Mouse (Mus musculus) cerebellum, postnatal 4 days (tissue): Measurements from ENCODE around the gene Trpc5.

Source experiments
- DNase-seq, 2 experiments: peaks; one replicate each; pipeline ENCODE4 v3.0.0; 2022; ENCODE audit warnings: low spot score in 2 of 2, mixed read lengths in 1 of 2

Gene Trpc5

GRCm38 (mm10) chrX:144688142-144688206 is at the start of gene Trpc5:
Gene Trpc5, minus strand, starts transcription at chrX:144688180.
- no peak for DNase-seq

GRCm38 (mm10) chrX:144716330-144716729 is 28.4 kb upstream of the Trpc5 start:
- no peak for DNase-seq

DNA sequence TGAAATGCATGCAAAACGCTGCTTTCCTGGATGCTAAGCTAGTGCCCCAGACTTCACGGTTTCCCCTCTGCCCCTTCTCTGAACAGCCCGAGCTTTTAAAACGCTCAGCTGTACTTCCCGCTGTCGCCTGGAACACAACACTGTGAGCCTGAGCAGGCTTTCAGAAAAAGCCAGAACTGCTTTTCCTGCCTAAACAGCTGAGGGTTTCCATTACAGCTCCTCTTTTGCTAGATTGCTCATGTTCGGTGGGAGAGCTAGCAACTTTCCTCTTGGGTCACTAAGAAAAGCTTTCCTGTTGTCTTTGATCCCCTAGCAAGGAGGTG is 1.8 kb upstream of the Trpc5 start:
- DNase-seq = no peak

DNA sequence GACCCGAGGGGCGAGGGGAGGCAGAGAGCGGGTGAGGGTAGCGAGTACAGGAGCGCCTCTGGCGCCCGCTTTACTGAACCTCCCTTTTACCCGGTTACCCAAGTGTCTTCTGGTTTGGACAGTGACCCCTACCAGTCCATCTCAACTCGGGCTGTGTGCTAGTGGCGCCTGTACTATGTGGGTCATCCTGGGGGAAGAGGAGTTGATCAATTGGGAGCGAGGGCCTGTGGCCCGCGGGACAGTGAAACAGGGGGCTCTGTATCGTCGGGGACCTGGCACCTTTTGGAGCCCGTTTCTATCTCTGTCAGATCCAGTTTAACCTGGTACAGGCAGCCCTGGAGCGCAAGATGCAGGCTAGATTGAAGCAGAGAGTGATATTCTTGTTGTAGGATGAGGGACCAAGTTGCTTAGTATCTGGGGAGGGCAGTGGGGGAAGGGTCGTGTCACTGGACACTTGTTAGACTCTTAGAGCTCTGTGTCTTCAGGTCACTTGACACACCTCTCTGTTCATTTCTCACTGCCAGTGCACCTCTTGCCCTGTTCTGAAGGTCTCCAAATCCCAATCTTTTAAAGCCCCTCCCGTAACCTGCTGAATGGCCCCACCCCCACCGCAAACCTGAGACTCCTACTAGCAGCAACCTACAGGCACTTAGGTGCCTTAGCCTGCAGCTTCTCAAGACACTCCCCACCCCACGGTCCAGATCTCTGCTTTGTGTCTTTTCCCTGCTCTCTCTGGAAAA is 1.3 kb upstream of the Trpc5 start:
- DNase-seq = peak in 1 of 2 experiments; percentile 1

DNA sequence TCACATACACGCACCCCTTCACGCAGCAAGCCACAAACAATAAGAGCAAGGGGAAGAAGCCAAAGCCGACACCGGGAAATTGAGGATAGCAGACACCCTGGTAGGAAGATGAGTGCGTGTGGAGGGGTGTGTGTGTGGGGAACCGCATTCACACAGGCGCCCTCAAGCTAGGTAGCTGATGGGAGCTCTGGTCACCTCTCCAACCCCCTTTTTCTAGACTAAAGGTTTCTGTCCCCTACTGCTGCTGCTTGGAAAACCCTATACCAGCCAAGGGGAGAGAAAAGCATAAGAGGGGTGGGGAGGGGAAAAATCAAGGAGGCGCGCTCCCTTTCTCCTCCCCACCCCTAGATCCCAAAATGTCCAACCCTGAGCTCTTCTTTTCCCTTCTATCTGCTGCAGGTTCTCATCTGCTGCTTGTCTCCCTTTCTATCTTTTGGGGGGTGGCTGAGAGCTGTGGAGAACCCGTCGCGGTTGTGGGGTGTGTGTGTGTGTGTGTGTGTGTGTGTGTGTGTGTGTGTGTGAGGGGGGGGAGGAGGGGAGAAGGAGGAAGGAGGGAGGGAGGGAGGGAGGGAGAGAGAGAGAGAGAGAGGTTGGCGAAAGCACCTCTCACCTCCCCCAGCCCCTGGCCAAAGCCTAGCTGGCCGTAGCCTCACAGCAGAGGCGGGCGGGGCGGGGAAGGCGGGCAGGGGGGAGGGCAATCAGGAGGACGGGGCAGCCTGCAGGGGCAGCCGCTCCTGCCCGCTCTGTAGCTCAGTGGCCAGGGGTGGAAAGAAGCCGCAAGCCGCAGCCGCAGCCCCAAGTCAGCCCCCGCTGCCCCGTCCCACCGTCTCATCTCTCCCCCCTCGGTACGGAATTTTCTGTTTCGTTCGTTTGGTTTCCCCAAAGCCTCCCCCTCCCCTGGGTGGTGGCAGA is 483 bp upstream of the Trpc5 start, which contains the start of gene Rtl4:
Rtl4 (plus strand) TSS at position 701 of the 912 bp plus-strand sequence.
- DNase-seq = peak in 1 of 2 experiments; percentile 6

GRCm38 (mm10) chrX:144687742-144688141 is 238 bp downstream of the Trpc5 start:
- DNase-seq = no peak

- DNase-seq = no peak
These were observed 35.8 kb downstream of the Trpc5 start for GRCm38 (mm10) chrX:144652196-144652595.

- no peak for DNase-seq
These were observed 42.6 kb downstream of the Trpc5 start for GRCm38 (mm10) chrX:144645394-144645793.

DNA sequence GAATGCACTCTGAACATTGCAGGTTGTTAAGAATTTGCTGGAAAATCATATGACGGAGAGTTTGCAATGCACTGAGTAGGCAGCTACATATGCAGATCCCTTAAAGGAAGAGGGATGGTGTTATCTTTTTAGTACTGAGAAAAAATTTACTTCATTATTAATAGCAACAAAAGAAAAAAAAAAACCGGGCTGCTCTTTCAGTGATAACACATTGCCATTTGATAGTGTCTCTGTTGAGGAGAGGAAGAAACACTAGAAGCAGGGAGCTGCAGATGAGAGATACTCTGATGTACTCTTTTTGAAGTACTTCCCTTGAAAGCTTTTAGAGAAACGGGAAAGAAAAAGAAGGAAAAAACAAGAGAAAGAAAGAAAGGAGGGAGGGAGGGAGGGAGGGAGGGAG is 43.2 kb downstream of the Trpc5 start:
- DNase-seq = no peak

DNA sequence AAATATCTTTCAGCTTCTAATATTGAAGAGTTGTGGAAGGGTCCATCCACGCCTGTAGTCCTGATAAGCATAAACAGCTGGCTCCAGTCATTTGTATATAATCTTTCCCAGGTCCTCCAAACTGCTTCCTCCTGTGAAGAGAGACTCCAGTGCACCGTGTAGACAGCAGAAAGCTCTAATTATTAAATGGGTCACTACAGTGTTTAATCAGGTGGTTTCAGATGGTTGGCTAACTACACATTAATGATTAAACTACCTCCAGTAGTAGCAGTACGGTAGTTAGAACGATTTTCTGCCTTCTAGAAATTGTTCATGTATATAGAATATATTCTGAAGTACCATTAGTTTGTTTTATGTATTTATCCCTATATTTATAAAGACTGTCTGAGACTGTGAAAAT is 75.2 kb downstream of the Trpc5 start:
- DNase-seq = no peak

DNA sequence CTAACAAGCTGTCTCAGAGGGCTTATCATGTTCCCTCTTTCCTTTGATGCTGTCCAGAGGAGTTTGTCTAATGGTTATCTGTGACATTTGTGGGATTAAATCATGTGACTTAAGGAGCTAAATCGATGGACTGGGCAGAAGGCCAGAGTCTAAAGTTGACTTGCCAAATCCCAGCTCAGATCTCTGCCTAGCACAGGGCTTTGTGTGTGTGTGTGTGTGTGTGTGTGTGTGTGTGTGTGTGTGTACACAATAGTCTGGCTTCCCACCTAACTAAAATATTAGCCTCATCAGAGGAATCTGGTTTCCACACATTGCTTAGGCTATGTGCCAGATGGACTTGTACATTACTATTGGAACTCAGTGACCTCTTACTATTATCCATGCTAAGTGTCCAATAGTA is 151.5 kb downstream of the Trpc5 start:
- no peak for DNase-seq

GRCm38 (mm10) chrX:144526042-144526441 is 161.9 kb downstream of the Trpc5 start:
- no peak for DNase-seq

GRCm38 (mm10) chrX:144523239-144523638 is 164.7 kb downstream of the Trpc5 start:
- no peak for DNase-seq

DNA sequence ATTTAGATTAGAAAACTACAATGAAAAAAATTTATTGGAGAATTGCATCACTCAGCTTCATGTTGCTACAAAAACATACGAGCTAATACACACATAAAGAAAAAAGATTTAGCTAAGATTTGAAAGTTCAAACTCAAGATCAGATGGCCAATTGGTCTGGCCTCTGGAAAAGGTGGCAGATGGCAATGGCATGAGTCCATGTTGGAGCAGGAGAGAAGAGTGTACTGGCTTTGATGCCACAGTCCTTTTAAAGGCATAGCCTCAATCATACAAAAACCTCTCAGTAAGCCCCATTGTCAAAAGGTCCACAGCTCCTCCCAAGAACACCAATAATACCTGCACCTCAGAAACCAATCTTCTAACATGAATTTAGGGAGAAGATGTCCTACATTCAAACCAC is 196.6 kb downstream of the Trpc5 start:
- no peak for DNase-seq

DNA sequence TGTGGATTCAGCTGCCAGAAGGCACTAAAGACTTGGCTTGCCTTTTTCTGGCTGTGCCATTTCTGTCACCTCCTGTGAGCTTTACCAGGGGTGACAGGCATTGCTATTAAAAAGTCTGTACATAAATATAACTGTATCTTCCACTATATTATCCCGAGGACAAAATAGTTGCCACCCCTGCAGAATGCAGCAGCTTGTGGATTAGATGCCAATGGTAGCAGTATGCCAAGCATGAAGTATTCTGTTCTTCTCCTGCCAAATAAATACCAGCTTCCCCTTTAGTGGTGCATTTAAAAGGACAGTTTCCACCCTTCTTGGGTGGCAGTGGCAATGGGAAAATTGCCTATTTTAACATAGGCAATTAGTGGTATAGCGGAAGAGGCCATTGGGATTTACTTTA is 223.6 kb downstream of the Trpc5 start:
- no peak for DNase-seq

- DNase-seq = no peak
These were observed 231.7 kb downstream of the Trpc5 start, which contains the start of gene Trpc5os for GRCm38 (mm10) chrX:144456281-144456680. Gene Trpc5os, plus strand, starts transcription at chrX:144456581.

- DNase-seq = no peak
These were observed 264.1 kb downstream of the Trpc5 start for GRCm38 (mm10) chrX:144423848-144424247.

DNA sequence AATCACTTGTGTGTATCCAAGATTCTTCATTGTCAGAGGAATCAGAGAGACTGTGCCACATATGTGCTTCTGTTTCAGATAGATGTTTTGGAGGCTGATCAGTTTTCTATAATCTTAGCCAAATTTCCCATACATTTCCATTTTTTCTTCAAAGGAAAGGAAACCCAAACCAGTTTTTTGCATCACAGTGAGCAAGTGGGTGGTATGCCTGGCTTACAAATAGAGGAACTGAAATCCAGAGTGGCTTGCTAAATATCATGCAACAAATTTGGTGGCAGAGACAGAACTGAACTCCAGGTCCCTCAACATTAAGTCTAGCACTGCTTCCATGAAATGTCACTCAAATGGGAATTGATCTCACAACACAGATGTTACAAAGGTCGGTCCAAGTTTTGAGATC is 266.9 kb downstream of the Trpc5 start:
- no peak for DNase-seq

DNA sequence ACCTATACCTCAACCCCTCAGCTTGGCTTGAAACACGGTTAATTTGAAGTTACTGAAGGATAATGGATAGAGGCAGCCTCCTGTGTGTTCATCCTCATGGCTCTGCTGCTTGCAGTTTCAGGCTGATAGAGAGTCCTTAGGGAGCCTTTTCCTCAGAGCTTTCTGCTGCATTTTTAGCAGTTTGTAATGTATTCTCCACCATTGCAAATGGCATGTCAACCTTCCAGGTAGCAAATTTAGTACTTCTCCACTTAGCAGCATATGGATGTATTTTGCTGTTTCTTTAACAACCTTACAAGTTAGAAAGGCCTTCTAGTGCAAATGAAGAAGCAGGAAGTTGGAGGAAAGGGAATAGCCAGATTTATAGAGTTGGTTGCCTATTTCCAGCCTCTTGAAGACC is 267.7 kb downstream of the Trpc5 start:
- no peak for DNase-seq

DNA sequence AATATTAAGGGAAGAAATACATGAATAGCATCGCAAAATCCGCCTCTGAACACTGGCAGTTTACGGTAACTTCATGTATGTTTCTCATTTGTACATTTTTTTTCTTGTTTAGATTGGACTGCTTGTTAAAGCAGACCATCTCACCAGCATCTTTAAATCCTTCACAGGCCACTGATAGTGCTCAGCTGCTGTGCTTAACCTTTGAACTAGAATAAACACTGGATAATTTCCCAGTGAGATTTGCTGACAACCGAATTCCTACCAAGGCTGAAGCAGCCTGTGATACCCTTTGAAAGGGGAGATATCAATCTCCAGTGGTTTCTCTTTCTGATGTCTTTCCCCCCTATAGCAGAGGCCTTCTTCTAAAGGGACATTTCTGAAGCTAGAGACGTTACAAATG is 279.9 kb downstream of the Trpc5 start:
- no peak for DNase-seq

- DNase-seq = peak; percentile 33 to 37
These were observed 284.5 kb downstream of the Trpc5 start for GRCm38 (mm10) chrX:144403526-144403925.

DNA sequence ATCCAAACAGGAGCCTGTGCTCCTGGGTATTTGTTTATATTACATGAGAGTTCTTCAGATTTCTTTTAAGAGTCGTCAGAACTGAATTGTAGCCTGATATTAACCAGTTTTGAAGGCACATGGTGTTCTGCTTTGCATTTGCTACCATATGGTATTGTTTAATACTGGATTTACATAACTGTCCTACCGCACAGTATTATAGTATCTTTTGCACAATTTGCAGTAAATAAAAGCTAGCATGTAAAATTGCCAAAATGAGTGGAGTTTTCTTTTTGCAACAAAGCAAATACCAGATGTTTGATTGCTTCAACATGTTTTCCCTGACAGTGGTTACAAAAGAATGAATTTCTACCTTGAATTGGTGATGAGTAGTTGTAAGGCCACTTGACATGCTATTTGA is 313.8 kb downstream of the Trpc5 start:
- DNase-seq = no peak

- no peak for DNase-seq
These were observed 349.6 kb downstream of the Trpc5 start for GRCm38 (mm10) chrX:144338355-144338754.

- DNase-seq = no peak
These were observed 350.0 kb downstream of the Trpc5 start for GRCm38 (mm10) chrX:144337938-144338337.
